Mouse (Mus musculus) myocyte (in vitro differentiated cells): Measurements from ENCODE around the gene Rem2.

Experiments used
- CEBPB ChIP-seq: IDR thresholded peaks from 2 replicates; pipeline ENCODE4 v1.6.1; 2011; ENCODE audit warnings: mild to moderate bottlenecking, moderate library complexity; ENCODE audit not compliant: poor library complexity, insufficient read depth, severe bottlenecking
- E2F4 ChIP-seq: IDR thresholded peaks from one replicate; pipeline ENCODE4 v1.6.1; 2011; ENCODE audit warnings: mild to moderate bottlenecking, control low read depth, moderate library complexity; ENCODE audit not compliant: insufficient read depth
- MAX ChIP-seq: IDR thresholded peaks from one replicate; pipeline ENCODE4 v1.6.1; 2011; ENCODE audit warnings: low read depth, mild to moderate bottlenecking, control low read depth
- MYOD1 ChIP-seq, 3 experiments: IDR thresholded peaks; one replicate each; pipeline ENCODE4 v1.6.1; 2011; ENCODE audit warnings: control low read depth in 2 of 3, low read depth in 2 of 3, mild to moderate bottlenecking in 2 of 3, moderate library complexity in 1 of 3; ENCODE audit not compliant: insufficient read length in 2 of 3, control insufficient read depth in 1 of 3
- MYOG ChIP-seq, 3 experiments: IDR thresholded peaks; one replicate each; pipeline ENCODE4 v1.6.1; 2011; ENCODE audit warnings: control low read depth in 2 of 3, low read depth in 2 of 3, mild to moderate bottlenecking in 2 of 3; ENCODE audit not compliant: insufficient read length in 2 of 3, control insufficient read depth in 1 of 3, insufficient read depth in 1 of 3
- POLR2A ChIP-seq: IDR thresholded peaks from one replicate; pipeline ENCODE4 v1.6.1; 2011; ENCODE audit warnings: low read depth, mild to moderate bottlenecking, control low read depth, moderate library complexity; ENCODE audit not compliant: insufficient read length
- POLR2AphosphoS2 ChIP-seq: IDR thresholded peaks from one replicate; pipeline ENCODE4 v1.6.1; 2011; ENCODE audit warnings: low read depth, control low read depth; ENCODE audit not compliant: insufficient read length
- REST ChIP-seq: IDR thresholded peaks from one replicate; pipeline ENCODE4 v1.6.1; 2011; ENCODE audit warnings: mild to moderate bottlenecking, control low read depth, moderate library complexity; ENCODE audit not compliant: insufficient read depth, insufficient read length
- SRF ChIP-seq: IDR thresholded peaks from one replicate; pipeline ENCODE4 v1.6.1; 2011; ENCODE audit warnings: low read depth; ENCODE audit not compliant: control insufficient read depth, insufficient read length
- TCF12 ChIP-seq: IDR thresholded peaks from one replicate; pipeline ENCODE4 v1.6.1; 2011; ENCODE audit warnings: mild to moderate bottlenecking, control low read depth; ENCODE audit not compliant: poor library complexity, insufficient read depth, severe bottlenecking
- USF1 ChIP-seq: IDR thresholded peaks from one replicate; pipeline ENCODE4 v1.6.1; 2011; ENCODE audit warnings: low read depth, mild to moderate bottlenecking, control low read depth, moderate library complexity

DNA sequence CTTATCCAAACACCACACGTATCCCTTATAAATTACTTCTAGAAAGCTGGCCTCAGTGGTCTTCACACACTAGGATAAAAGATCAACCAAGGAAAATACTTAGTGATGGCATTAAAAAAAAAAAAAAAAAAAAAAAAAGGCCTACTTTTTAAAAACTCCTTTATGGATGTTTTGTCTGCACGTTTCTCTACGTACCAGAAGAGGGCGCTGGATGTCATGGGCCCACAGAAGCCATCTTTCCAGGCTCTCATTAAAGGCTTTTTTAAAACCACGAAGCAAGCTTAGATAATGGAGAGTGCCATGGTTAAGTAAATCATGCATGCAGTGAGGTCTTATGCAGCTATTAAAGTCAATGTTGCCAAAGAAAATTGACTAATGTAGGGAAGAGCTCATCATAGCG is 47.7 kb downstream of the Rem2 start:
- TF ChIP-seq POLR2AphosphoS2 (no peak), CEBPB (no peak), POLR2A (no peak), USF1 (no peak), SRF (no peak), E2F4 (no peak), REST (no peak), MAX (no peak), MYOD1 (IDR thresholded peaks at IDR 0.05; ENCODE audit: control insufficient read depth in 1 of 3, insufficient read length in 2 of 3, low read depth in 2 of 3) (no peak), MYOG (IDR thresholded peaks at IDR 0.05; ENCODE audit: control insufficient read depth in 1 of 3, insufficient read depth in 1 of 3, insufficient read length in 2 of 3, low read depth in 2 of 3) (no peak), TCF12 (no peak)
